Mouse (Mus musculus) megakaryocyte, embryonic 14.5 days (primary cell): ENCODE data around the gene Adgrb3.

Experiments
- FLI1 ChIP-seq: IDR thresholded peaks from 2 replicates; pipeline ENCODE4 v1.6.1; 2012; ENCODE audit warnings: low read length, inconsistent platforms, mixed read lengths
- GATA1 ChIP-seq: IDR thresholded peaks from 3 replicates; pipeline ENCODE4 v1.6.1; 2012; ENCODE audit warnings: mixed read lengths, low read length, inconsistent platforms, borderline replicate concordance

DNA sequence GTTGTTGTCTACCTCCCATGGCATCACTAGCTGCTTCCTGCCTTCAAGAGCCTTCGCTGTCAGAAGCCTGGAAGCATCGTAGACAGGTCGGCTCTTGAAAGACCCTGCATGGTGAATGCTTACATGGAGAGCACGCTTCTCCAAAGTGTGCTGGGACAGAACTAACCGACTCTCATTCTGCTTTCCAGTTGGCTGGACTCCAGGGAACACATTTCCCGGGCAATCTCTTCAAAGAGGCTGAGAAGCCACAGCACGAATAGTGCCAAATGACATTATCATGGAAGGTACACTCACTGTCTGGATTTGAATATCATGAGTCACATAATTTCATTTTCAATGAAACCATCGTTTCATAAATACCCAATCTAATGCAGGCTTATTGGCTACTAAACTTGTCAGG lies 548.0 kb downstream of the Adgrb3 start:
- TF ChIP-seq FLI1, result no peak
- TF ChIP-seq GATA1, result no peak
